Mouse (Mus musculus) c-Kit-positive CD71-negative TER-119-negative erythroid progenitor cells, embryonic 14.5 days (primary cell): Measurements from ENCODE around the gene Rfc4.
"Not testable (repeated sequence)": the region's sequence is repeated elsewhere in the genome, so short reads cannot be mapped to it uniquely, and the experiment has no call there.

Experiments used
- DNase-seq: peaks from one replicate; pipeline ENCODE4 v3.0.0-alpha.2; 2013; ENCODE audit warnings: low read depth

The Rfc4 gene

DNA sequence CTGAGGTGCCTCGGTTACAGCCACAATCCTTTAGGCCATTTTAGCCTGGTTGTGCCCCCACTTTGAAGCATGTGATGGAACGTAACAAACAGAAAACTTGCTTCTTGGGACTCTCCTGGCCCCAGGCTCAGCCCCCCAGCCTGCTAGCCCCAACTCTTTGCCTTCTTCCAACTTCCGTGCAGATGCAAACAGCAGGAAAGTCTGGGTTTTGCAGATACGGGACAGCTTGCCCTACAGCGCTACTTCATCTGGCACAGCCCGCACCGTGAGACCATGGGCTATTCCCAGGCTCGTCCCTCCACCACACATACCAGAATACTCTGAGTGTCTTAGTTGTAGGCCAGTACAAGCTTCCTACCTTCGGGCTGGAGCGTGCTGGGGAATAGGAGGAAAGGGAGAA, 26.9 kb downstream of the Rfc4 start:
- DNase-seq, result no peak

GRCm38 (mm10) chr16:23100099-23100575, 27.4 kb downstream of the Rfc4 start:
- no peak for DNase-seq

DNA sequence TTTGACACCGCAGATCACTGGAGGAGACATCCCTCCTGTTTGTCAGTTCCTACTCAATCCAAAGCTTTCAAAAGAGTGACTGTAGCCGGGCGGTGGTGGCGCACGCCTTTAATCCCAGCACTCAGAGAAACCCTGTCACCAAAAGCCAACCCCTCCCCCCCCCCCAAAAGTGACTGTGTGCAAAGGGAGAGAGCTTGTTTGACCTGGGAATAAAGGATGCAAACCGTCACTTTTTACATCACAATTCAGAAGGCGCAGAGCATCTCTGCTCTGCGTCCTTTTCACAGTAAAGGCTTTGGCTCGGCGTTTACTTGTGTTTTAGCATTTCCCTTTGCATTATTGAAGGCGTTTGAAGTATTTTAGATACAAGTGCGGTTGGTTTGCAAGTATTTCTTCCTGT, 27.9 kb downstream of the Rfc4 start:
- DNase-seq, result no peak

GRCm38 (mm10) chr16:23098105-23098452, 29.5 kb downstream of the Rfc4 start:
- not testable (repeated sequence) for DNase-seq

- DNase-seq, result not testable (repeated sequence)
Observed at GRCm38 (mm10) chr16:23097290-23098104, 30.0 kb downstream of the Rfc4 start.

DNA sequence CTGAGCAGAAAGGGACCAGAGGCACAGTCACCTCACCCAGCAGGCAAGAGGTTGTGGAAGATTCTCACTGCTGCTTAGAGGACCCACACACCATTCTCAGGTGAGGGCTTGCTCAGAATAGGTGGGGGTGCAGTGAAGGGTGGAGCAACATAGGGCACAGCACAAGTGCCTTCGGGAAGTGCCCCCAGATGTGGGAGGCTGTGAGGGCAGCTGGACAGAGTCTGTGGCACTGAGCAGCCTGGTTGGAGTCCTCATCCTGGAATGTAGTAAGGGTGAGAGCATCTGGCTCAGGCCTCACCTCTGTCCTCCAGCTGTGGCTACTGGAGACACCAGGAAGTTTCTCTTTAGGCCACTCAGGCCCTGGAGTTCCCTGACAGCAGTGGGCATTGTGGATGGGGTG, 30.7 kb downstream of the Rfc4 start:
- not testable (repeated sequence) for DNase-seq

- DNase-seq, result not testable (repeated sequence)
Observed at GRCm38 (mm10) chr16:23095581-23095980, 32.0 kb downstream of the Rfc4 start.

- no peak for DNase-seq
Observed at GRCm38 (mm10) chr16:23094136-23094535, 33.4 kb downstream of the Rfc4 start.

DNA sequence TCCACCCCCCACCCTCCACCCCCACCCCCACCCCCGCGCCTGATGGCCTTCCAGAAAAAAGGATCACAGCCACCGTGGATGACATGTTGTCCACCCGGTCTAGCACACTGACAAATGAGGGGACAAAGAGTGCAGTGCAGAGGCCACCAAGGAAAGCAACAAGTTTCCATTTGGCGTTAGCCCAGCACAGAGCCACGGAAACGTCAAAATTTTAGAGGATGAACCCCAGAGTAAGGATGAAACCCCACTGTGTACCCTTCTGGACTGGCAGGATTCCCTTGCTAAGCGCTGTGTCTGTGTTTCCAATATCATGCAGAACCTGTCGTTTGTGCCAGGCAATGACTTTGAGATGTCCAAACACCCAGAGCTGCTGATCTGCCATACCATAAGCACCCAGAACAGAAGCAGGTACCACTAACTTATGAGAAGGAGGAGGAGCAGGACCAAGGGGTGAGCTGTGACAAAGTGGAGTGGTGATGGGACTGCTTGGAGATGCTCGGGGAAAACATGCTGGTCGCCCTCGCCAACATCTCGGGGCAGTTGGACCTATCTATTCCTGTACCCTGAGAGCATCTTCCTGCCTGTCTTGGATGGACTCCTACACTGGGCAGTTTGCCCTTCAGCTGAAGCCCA, 34.1 kb downstream of the Rfc4 start:
- DNase-seq, result no peak

DNA sequence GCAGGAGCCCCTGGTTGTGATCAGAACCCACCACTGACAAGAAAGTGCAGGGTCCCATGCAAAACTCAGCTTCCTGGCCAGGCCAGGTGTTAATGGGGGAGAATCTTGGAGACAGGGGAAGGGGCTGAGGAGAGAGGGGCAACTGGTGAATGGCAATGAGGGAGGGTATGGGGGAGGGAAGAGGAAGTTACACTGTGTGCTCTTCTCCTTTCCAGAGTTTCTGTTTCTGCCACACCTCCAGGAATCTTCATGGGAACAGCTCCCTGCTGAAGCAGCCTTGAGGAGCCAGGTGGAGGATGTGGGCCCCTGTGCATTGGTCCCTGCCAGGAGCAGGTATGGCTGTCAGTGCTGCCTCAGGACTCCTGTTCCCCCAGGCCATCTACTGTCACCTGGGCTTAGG, 36.2 kb downstream of the Rfc4 start:
- not testable (repeated sequence) for DNase-seq

- DNase-seq, result not testable (repeated sequence)
Observed at GRCm38 (mm10) chr16:23088491-23088890, 39.0 kb downstream of the Rfc4 start.

- DNase-seq, result not testable (repeated sequence)
Observed at GRCm38 (mm10) chr16:23087712-23088111, 39.8 kb downstream of the Rfc4 start.

GRCm38 (mm10) chr16:23087159-23087558, 40.4 kb downstream of the Rfc4 start:
- not testable (repeated sequence) for DNase-seq

- not testable (repeated sequence) for DNase-seq
Observed at GRCm38 (mm10) chr16:23077516-23077915, 50.0 kb downstream of the Rfc4 start.
